Mouse (Mus musculus): ENCODE results near the gene Spats2l. TPM values are rescaled to one million over a fixed set of nuclear protein-coding genes. Genes with fewer than 3 reads are reported as not detected.
A peak's percentile ranks its signal among the peaks of the same experiment; 100 is the strongest.

Spats2l gene
- polyA plus RNA-seq, 2 experiments = 81.4 to 202 TPM

GRCm38 (mm10) chr1:57890903-57891267 lies 116.9 kb downstream of the Spats2l start:
- no peak overlapping the region for H3K27ac ChIP-seq (replicated peaks; ENCODE audit: low read depth, low read length)
- TF ChIP-seq POLR2A (IDR thresholded peaks at IDR 0.05; ENCODE audit: borderline replicate concordance, extremely low read depth, insufficient read depth, insufficient read length) = no peak
- 74% methylated on average over 8 of the region's 8 CpGs for WGBS
- H3K4me3 ChIP-seq (replicated peaks; ENCODE audit: low read length) = no peak overlapping the region
- peaks cover 43% of the 10 kb centered on the region for H3K36me3 ChIP-seq (ENCODE audit: control insufficient read depth, insufficient read depth, low read length)
- peaks cover 3% of the 10 kb centered on the region; the same call in 1 of the 2 replicates for H3K4me1 ChIP-seq (ENCODE audit: control insufficient read depth, insufficient read depth, low read length)
- ATAC-seq (ENCODE audit: low FRiP score, low read depth) (no peak), DNase-seq (ENCODE audit: low spot score) (no peak)
- no peak overlapping the region for H3K4me2 ChIP-seq (replicated peaks; ENCODE audit: low read depth, low read length, severe bottlenecking)
- H3K9ac ChIP-seq (ENCODE audit: low read depth, low read length, severe bottlenecking) = no peak overlapping the region
- no peaks in the 10 kb centered on the region for H3K27me3 ChIP-seq (ENCODE audit: control insufficient read depth, insufficient read depth, low read length)
- no peaks in the 10 kb centered on the region for H3K9me3 ChIP-seq (ENCODE audit: control insufficient read depth, low read length)

GRCm38 (mm10) chr1:57901494-57901893 lies 127.5 kb downstream of the Spats2l start:
- Histone ChIP-seq H3K4me3 (replicated peaks; ENCODE audit: low read length) (no peak overlapping the region), H3K36me3 (ENCODE audit: control insufficient read depth, insufficient read depth, low read length) (peaks cover 48% of the 10 kb centered on the region), H3K27me3 (ENCODE audit: control insufficient read depth, insufficient read depth, low read length) (no peaks in the 10 kb centered on the region), H3K4me2 (replicated peaks; ENCODE audit: low read depth, low read length, severe bottlenecking) (no peak overlapping the region), H3K4me1 (ENCODE audit: control insufficient read depth, insufficient read depth, low read length) (peaks cover 11% of the 10 kb centered on the region; the same call in 1 of the 2 replicates), H3K9ac (ENCODE audit: low read depth, low read length, severe bottlenecking) (no peak overlapping the region), H3K27ac (replicated peaks; ENCODE audit: low read depth, low read length) (no peak overlapping the region), H3K9me3 (ENCODE audit: control insufficient read depth, low read length) (no peaks in the 10 kb centered on the region)
- WGBS = 71% methylated on average over 3 of the region's 3 CpGs
- DNase-seq (ENCODE audit: low spot score) = no peak
- TF ChIP-seq POLR2A (IDR thresholded peaks at IDR 0.05; ENCODE audit: borderline replicate concordance, extremely low read depth, insufficient read depth, insufficient read length) = no peak
- no peak for ATAC-seq (ENCODE audit: low FRiP score, low read depth)

DNA sequence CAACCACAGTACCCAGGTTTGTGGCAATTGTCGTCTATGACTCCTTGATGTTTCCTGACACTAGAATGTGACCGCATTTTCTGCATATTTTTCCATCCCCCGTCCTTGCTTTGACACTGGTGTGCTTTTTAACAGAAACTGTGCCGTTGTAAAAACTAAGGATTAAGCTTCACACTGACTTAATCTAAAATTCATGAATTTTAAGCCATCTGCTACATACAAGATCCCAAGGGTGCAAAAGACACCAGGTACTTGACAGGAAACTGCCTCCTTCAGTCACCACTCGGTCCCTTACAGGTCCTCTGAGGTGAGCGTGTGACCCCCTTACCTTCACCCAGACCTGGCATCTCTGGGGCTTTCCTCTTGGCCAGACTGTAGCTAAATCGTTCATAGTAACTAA lies 129.8 kb downstream of the Spats2l start:
- Histone ChIP-seq H3K4me3 (replicated peaks; ENCODE audit: low read length) (no peak overlapping the region), H3K4me2 (replicated peaks; ENCODE audit: low read depth, low read length, severe bottlenecking) (no peak overlapping the region), H3K4me1 (ENCODE audit: control insufficient read depth, insufficient read depth, low read length) (peaks cover 17% of the 10 kb centered on the region), H3K9ac (ENCODE audit: low read depth, low read length, severe bottlenecking) (no peak overlapping the region), H3K27ac (replicated peaks; ENCODE audit: low read depth, low read length) (no peak overlapping the region), H3K36me3 (ENCODE audit: control insufficient read depth, insufficient read depth, low read length) (peaks cover 71% of the 10 kb centered on the region), H3K9me3 (ENCODE audit: control insufficient read depth, low read length) (no peaks in the 10 kb centered on the region), H3K27me3 (ENCODE audit: control insufficient read depth, insufficient read depth, low read length) (no peaks in the 10 kb centered on the region)
- TF ChIP-seq POLR2A (IDR thresholded peaks at IDR 0.05; ENCODE audit: borderline replicate concordance, extremely low read depth, insufficient read depth, insufficient read length) = no peak
- DNase-seq (ENCODE audit: low spot score) = no peak
- WGBS = 71% methylated on average over 7 of the region's 7 CpGs
- ATAC-seq (ENCODE audit: low FRiP score, low read depth) = no peak

- TF ChIP-seq POLR2A (IDR thresholded peaks at IDR 0.05; ENCODE audit: borderline replicate concordance, extremely low read depth, insufficient read depth, insufficient read length) = no peak
- H3K27ac ChIP-seq (replicated peaks; ENCODE audit: low read depth, low read length) = peak overlapping the region; percentile 14; the same call in 1 of the 2 replicates
- DNase-seq (ENCODE audit: low spot score) (peak; percentile 89), ATAC-seq (ENCODE audit: low FRiP score, low read depth) (peak; percentile 87)
- peaks cover 17% of the 10 kb centered on the region for H3K4me1 ChIP-seq (ENCODE audit: control insufficient read depth, insufficient read depth, low read length)
- no peaks in the 10 kb centered on the region for H3K27me3 ChIP-seq (ENCODE audit: control insufficient read depth, insufficient read depth, low read length)
- 28% methylated on average over 3 of the region's 3 CpGs for WGBS
- H3K9ac ChIP-seq (ENCODE audit: low read depth, low read length, severe bottlenecking) = no peak overlapping the region
- H3K4me2 ChIP-seq (replicated peaks; ENCODE audit: low read depth, low read length, severe bottlenecking) = no peak overlapping the region
- no peaks in the 10 kb centered on the region for H3K9me3 ChIP-seq (ENCODE audit: control insufficient read depth, low read length)
- H3K36me3 ChIP-seq (ENCODE audit: control insufficient read depth, insufficient read depth, low read length) = peaks cover 61% of the 10 kb centered on the region
- no peak overlapping the region for H3K4me3 ChIP-seq (replicated peaks; ENCODE audit: low read length)
These were observed 131.9 kb downstream of the Spats2l start for GRCm38 (mm10) chr1:57905912-57906311.

- peaks cover 59% of the 10 kb centered on the region for H3K36me3 ChIP-seq (ENCODE audit: control insufficient read depth, insufficient read depth, low read length)
- H3K9ac ChIP-seq (ENCODE audit: low read depth, low read length, severe bottlenecking) = no peak overlapping the region
- no peak for TF ChIP-seq POLR2A (IDR thresholded peaks at IDR 0.05; ENCODE audit: borderline replicate concordance, extremely low read depth, insufficient read depth, insufficient read length)
- H3K9me3 ChIP-seq (ENCODE audit: control insufficient read depth, low read length) = no peaks in the 10 kb centered on the region
- H3K27me3 ChIP-seq (ENCODE audit: control insufficient read depth, insufficient read depth, low read length) = no peaks in the 10 kb centered on the region
- no peak overlapping the region for H3K4me2 ChIP-seq (replicated peaks; ENCODE audit: low read depth, low read length, severe bottlenecking)
- H3K4me3 ChIP-seq (replicated peaks; ENCODE audit: low read length) = no peak overlapping the region
- peak; percentile 77 for DNase-seq (ENCODE audit: low spot score)
- no peak overlapping the region for H3K27ac ChIP-seq (replicated peaks; ENCODE audit: low read depth, low read length)
- peaks cover 17% of the 10 kb centered on the region for H3K4me1 ChIP-seq (ENCODE audit: control insufficient read depth, insufficient read depth, low read length)
- ATAC-seq (ENCODE audit: low FRiP score, low read depth) = peak; percentile 78
These were observed 132.3 kb downstream of the Spats2l start for GRCm38 (mm10) chr1:57906312-57906711.

GRCm38 (mm10) chr1:57911561-57911960 lies 137.6 kb downstream of the Spats2l start:
- peaks cover 5% of the 10 kb centered on the region for H3K4me1 ChIP-seq (ENCODE audit: control insufficient read depth, insufficient read depth, low read length)
- DNase-seq (ENCODE audit: low spot score) = no peak
- no peak overlapping the region for H3K4me3 ChIP-seq (replicated peaks; ENCODE audit: low read length)
- no peak for ATAC-seq (ENCODE audit: low FRiP score, low read depth)
- no peaks in the 10 kb centered on the region for H3K27me3 ChIP-seq (ENCODE audit: control insufficient read depth, insufficient read depth, low read length)
- 76% methylated on average over 6 of the region's 6 CpGs for WGBS
- no peak overlapping the region for H3K27ac ChIP-seq (replicated peaks; ENCODE audit: low read depth, low read length)
- H3K9ac ChIP-seq (ENCODE audit: low read depth, low read length, severe bottlenecking) = no peak overlapping the region
- no peaks in the 10 kb centered on the region for H3K9me3 ChIP-seq (ENCODE audit: control insufficient read depth, low read length)
- peaks cover 34% of the 10 kb centered on the region for H3K36me3 ChIP-seq (ENCODE audit: control insufficient read depth, insufficient read depth, low read length)
- no peak for TF ChIP-seq POLR2A (IDR thresholded peaks at IDR 0.05; ENCODE audit: borderline replicate concordance, extremely low read depth, insufficient read depth, insufficient read length)
- no peak overlapping the region for H3K4me2 ChIP-seq (replicated peaks; ENCODE audit: low read depth, low read length, severe bottlenecking)

Data from limb, embryonic 14.5 days (tissue).